Mouse (Mus musculus): ENCODE results near the gene Chfr.
A peak's percentile ranks its signal among the peaks of the same experiment; 100 is the strongest.
"Not testable (repeated sequence)": the region's sequence is repeated elsewhere in the genome, so short reads cannot be mapped to it uniquely, and the experiment has no call there.

Gene Chfr

DNA sequence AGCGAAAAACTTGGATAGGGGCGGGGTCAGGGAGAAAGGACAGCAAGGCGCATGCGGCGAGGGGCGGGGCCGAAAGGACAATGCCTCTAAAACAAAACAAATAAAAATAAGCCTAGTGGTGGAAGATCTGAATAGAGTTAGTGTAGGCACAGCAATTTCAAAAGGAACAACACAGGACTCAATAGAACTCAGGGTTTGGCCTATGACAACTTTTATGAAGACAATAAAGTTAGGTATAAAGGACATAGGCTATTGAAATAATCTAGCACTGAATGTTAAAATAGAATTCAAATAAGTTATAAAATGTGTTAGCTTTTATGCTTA is 27.4 kb upstream of the Chfr start:
- DNase-seq (ENCODE audit: low spot score), result no peak

DNA sequence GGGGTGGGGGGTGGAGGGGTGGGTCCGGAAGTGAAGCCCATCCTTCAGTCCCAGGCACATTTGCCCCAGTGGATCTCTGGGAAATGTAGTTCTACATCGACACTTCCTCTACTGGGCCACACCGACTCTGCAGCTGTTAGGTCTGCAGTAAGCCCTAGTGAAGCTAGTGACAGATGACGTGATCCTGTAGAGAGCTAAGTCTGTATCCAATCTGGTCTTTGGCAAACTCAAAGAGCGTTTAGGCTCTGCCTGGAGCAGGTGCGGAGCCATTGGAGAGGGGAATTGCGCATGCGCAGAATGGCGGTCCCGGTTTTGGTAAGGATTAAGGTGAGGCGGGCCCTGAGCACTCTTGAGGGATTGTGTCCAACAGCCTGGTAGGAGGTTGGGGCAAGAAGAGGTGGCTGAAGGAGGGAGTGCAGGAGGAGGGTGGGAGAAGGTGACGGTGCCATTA is 25.6 kb upstream of the Chfr start, which contains the start of gene Zfp605:
Gene Zfp605 (plus strand): TSS at position 102 of the 451 bp plus-strand sequence.
- DNase-seq (ENCODE audit: low spot score), result peak; percentile 90

DNA sequence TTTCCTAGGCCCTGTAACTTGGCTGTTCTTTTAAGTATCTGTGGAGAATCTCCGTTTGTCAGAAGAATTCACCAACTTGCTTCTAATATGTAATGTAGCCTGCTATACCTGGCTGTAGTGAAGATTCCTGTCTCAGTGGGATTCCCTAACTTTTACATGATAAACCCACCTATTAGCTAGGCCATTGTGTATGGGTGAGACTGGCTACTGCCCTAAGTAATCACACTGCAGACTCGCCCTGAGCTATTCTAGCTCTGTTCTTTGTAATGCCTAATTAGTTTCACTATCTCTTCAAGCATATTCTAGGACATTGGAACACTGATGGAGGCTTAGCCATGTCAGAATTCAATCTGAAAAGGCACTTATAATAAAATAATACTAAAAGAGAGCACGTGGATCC is 13.3 kb upstream of the Chfr start:
- DNase-seq (ENCODE audit: low spot score), result not testable (repeated sequence)

DNA sequence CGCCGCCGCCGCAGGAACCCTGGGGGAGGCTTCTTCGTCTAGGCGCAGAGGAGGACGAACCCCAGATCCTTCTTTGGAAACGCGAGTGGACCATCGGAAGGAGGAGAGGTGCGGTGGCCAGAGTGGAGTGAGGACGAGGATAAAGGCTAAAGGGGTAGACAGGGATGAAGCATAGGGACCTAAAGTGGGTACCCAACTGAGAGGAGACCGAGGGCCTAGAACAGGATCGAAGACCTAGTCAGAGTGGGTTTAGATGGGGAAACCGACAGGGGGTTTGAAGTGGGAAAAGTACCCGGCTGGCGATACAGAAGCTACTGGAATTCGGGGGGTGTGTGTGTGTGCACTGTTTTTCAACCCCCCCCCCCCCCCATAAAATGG is 434 bp downstream of the Chfr start:
- no peak for DNase-seq (ENCODE audit: low spot score)

DNA sequence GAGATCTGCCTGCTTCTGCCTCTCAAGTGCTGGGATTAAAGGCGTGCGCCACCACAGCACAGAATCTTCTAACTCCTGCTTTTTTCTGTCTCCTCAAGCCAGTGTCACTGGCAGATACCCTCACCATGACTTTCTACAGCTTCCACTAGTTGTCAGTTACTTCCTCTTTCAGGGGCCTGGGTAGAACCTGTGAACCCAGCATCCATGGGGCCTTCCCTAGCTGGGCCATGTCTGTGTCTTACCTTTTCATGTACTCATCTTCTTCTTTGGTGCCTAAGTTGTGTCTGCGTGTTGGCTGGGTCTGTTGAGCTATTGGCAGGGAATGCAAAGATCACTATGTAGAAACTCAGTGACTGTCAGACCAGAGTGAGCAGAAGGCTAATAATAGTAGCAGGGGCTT is 2.2 kb downstream of the Chfr start:
- DNase-seq (ENCODE audit: low spot score), result no peak

DNA sequence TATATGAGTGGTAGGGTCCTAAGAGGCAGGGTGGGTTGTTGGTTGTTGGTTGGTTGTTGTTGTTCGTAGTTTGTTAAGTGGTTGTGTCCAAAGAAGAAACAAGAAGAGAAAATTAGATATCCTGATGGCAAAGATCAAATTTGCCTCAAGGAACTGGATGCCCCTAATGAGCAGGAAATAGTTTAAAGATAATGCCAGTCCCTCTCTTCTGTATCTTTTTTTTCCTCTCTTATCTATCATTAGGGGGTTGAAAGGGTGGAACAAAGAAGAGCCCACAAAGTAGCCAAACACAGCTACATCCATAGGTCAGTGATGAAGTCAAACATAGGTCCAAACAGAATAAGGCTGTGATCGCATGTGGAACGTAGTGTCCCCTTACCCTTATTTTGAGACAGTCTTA is 3.7 kb downstream of the Chfr start:
- DNase-seq (ENCODE audit: low spot score), result no peak

DNA sequence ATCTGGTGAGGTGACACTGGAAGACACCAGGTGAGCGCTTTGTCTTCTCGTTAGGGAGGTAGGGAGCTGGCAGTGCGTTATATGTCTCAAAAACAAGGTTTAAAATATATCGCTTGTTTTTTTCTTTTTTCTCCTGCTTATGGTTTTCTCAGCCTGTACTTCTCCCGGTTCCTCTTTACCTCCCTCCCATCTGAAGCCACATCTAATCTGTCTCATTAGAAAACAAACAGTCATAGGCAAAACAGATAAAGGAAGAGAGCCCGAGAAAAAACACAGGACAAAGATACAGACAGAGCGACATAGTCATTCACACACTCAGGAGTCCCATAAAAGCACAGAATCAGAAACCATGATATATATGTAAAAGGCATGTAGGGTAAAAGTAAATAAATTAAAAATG is 4.8 kb downstream of the Chfr start:
- no peak for DNase-seq (ENCODE audit: low spot score)

DNA sequence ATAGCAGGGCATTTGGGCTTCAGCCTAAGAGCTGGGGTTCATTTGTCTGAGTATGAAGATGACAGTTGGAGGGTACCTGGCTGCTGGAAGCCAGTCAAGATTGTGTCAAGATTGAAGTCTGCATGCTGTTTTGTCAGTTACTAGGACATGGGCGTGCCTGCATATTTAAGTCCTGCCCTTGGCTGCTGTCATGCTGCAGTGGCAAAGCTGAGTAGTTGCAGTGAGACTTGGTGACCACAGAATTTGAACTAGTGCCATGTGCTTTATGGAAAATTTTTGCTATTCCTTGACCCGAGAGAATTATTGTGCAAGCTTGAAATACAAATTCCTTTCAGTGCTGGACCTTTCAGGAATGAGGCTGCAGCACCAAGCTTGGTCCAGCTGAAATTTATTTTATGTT is 6.7 kb downstream of the Chfr start:
- no peak for DNase-seq (ENCODE audit: low spot score)

DNA sequence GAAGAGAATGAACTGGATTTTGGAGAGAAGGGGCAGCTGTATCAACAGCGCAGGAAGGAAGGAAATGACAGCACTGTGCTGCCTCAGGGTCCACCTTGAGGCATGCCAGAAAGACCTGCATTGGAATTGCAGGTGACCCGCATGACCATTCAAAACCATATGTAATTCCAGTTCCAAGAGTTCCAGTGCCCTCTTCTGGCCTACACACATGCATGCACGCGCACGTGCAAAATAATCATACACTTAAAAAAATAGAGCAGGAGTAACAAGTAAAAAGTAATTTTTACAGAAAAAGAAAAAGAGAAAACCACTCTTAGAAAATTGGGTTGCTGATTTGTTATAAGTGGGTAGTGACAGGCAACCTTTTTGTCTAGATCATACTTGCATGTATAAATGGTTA is 7.4 kb downstream of the Chfr start:
- no peak for DNase-seq (ENCODE audit: low spot score)

DNA sequence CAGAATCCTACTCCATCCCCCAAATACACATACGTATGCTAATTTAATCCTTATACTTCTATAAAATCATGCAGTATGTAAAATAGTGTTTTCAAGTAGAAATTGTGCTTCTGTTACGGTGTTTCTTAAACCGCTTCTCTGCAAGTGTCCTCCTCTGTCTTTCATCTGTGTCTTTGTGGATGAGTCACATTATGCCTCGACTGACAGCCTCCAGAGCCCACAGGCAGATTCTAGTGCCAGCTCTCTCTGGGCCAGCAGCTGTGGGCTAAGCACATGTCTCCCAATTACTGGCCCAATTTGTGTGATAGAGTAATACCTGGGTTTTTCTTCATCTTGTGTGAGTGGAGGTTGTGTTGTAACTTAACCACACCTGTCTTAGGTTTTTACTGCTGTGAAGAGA is 33.7 kb downstream of the Chfr start:
- no peak for DNase-seq (ENCODE audit: low spot score)

DNA sequence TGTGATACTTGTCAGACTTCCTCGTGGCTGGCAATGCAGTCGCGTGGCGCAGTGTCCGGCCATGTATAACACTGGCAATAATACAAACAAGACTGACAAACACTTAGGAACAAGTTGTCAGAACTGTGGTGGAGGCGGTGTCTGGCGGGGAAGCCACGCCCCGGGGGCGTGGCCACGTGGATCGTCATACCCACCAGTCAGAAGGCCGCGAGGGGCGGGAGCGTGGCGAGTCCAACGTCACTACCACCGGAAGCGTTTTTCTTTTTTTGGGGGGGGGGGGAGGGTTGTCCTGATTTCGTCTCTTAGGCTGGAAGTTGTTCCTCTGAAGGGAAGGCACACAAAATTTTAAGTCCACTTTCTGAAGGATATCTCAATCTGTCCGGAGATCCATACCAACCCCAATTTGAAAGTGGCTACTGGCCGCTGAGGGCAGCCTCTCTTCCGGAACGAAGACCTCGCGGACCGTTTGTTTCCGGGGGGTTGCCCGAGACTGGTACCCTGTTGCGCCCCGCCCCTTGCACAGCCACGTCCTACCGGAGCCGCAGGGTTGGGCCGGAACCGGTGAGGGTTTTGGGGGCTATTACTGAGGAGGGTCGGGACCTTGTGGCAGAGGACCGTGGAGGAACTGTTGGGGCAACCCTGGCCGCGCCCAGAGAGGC is 40.8 kb downstream of the Chfr start, which contains the start of gene Golga3:
Gene Golga3 (plus strand): TSS at position 340 of the 659 bp plus-strand sequence.
- DNase-seq (ENCODE audit: low spot score), result peak; percentile 83

DNA sequence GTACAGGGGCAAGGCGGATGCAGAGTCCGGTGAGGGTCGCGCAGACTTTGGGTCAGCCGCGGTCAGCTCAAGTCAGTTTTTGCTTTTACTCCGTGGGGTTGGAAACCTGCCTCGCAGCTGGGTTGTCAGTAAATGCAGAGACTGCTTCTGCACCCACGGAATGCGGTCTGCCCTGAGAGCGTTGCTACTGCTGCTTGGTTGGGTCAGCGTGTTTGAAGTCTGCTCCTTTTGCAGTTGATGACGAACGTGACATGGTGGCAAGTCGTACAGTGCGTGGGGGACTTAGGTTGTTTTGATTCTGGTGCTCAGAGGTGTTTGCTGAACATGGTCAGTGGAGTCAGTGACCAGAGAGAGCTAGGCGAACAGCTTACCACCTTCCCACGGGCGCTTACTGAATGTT is 41.4 kb downstream of the Chfr start:
- DNase-seq (ENCODE audit: low spot score), result no peak

DNA sequence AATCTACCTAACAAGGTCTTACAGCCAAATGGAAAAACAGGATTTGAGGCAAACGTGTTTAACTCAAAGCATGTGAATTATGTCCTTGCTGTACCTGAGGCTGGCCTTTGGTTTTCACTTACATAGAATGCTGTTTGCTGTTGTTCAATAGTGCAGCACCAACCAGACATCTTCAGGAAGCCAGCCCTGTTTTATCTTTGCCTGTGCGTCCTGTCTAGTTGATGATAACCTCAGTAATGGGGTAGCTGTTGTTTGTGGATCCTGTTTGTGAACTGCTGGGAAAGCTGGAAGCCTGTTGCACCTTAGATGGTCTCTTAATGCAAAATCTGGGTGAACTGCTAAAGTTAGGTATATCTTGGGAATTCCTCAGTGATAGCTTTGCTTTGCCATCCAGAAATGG is 43.0 kb downstream of the Chfr start:
- no peak for DNase-seq (ENCODE audit: low spot score)

DNA sequence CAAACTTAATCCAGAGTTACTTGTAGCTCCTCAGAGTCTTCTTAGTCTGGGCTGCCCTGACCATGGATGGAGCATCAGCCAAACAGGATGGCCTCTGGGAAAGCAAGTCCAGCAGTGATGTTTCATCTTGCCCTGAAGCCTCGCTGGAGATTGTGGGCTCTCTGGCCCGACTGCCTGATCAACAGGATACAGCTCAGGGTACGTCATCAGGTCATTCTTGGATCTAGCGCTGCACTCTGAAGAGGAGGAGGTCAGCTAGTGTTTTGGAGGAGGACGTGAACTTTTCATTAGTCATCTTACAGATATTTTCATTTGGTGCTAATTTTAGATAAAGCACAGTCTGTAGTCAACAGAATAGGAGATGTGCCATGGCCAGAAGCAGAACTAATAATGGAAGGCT is 46.1 kb downstream of the Chfr start:
- no peak for DNase-seq (ENCODE audit: low spot score)

DNA sequence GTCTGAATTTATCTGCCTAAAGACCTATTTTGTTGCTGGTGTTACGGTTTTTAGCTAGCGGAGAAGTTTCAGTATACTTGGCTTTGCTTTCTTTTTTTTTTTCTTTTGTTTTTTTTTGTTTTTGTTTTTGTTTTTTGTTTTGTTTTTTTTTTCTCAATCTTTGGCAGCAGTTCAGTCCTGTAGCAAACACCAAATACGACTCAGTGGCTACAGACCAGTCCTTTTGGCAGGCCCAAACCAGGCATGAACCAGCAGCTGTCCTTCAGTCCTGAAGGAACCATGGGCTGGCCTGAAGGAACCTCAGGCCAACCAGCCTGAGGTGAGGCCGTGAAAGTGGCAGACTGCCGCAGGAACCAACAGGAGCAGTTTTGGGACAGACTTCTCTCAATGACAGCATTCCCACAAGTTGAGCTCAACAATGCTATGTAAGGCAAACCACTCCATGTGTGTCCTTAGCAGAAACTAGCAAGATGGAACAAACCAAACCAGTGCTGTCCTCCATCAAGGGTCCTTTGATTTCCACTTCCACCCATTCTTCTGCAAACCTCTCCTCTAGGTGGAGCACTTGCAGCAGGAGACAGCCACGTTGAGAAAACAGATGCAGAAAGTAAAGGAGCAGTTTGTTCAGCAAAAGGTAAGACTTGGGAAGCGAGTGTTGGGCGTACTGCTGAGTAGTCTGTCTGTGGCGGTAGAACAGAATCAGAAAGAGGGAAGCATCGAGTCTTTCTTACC is 67.7 kb downstream of the Chfr start:
- DNase-seq (ENCODE audit: low spot score), result no peak

DNA sequence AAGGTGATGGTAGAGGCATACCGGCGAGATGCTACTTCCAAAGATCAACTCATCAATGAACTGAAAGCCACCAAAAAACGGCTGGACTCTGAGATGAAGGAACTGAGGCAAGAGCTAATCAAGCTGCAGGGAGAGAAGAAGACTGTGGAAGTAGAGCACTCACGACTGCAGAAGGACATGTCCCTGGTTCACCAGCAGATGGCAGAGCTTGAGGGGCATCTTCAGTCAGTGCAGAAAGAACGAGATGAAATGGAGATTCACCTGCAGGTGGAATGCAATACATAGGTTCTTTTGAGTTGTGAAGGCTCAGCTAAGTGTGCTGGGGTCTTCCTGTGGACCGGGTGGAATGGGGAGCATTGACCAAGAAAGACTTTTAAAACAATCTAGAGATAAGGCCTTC is 69.1 kb downstream of the Chfr start:
- no peak for DNase-seq (ENCODE audit: low spot score)

DNA sequence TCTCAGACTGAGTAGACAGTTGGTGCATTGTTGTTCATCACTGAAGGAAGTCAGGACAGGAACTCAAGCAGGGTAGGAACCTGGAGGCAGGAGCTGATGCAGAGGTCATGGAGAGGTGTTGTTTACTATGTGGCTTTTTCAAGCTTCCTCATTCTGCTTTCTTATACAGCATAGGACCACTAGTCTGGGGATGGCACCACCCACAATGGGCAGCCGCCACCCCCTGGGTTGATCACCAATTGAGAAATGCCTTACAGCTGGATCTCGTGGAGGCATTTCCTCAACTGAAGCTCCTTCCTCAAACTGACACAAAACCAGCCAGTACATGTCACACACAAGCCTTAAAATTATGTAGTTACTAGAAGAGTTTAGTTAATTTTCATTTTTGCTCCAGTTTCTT is 75.7 kb downstream of the Chfr start:
- no peak for DNase-seq (ENCODE audit: low spot score)

DNA sequence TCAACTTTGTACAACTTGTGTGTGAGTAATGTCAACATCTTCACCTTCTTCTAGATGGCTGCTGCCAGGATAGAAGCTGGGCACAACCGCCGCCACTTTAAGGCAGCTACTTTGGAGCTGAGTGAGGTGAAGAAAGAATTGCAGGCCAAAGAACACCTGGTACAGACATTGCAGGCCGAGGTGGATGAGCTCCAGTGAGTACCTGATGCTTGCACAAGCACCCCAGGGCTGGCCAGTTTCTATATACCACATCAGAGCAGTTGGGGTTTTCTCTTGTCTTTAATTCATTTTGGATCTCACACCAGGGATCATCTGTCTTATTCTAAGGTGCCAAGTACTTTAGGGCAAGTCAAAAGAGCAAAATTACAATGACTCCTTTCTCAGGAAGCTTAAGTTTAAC is 81.1 kb downstream of the Chfr start:
- no peak for DNase-seq (ENCODE audit: low spot score)

DNA sequence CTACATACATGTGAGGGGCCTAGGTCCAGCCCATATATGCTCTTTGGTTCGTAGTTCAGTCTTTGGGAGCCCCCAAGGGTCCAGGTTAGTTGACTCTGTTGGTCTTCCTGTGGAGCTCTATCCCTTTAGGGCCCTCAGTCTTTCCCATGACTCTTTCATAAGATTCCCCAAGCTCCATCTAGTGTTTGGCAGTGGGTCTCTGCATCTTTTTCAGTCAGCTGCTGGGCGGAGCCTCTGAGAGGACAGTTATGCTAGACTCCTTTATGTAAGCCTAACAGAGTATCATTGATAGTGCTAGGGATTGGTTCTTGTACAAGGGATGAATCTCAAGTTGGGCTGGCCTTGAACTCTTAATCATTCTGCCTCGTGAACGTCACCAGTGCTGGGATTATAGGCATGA is 84.7 kb downstream of the Chfr start:
- no peak for DNase-seq (ENCODE audit: low spot score)
